Mouse (Mus musculus): ENCODE data around the gene Sstr4. TPM values are rescaled to one million over a fixed set of nuclear protein-coding genes. Genes with fewer than 3 reads are reported as not detected.

The Sstr4 gene
- not detected in 2 replicates for polyA plus RNA-seq (2015; fragmentation: Nextera tagmentation; extraction: Ambion mirVana)

GRCm38 (mm10) chr2:148395131-148396051 is at the start of gene Sstr4:
Gene Sstr4, plus strand, starts transcription at chr2:148395344.
- Histone ChIP-seq H3K27me3 (ENCODE audit: control insufficient read depth, insufficient read depth, low read depth, low read length) (peaks cover 20% of the 10 kb centered on the region), H3K4me2 (ENCODE audit: low read depth, low read length) (peak within 1 kb of the TSS; percentile 58), H3K36me3 (ENCODE audit: control insufficient read depth, insufficient read depth) (no peaks in the 10 kb centered on the region), H3K27ac (ENCODE audit: low read length) (no peak within 1 kb of the TSS), H3K9me3 (replicated peaks; ENCODE audit: control insufficient read depth, low read length) (no peaks in the 10 kb centered on the region), H3K4me1 (ENCODE audit: control insufficient read depth, low read depth, low read length) (peaks cover 2% of the 10 kb centered on the region; the same call in 1 of the 2 replicates), H3K9ac (ENCODE audit: low read depth, low read length) (no peak within 1 kb of the TSS), H3K4me3 (ENCODE audit: low read depth, low read length) (peak within 1 kb of the TSS; percentile 38)
- peak; percentile 14; the same call in 1 of the 2 replicates for ATAC-seq (ENCODE audit: low read depth)
- 5% methylated on average over 83 of the region's 83 CpGs for WGBS (ENCODE audit: insufficient replicate concordance)

DNA sequence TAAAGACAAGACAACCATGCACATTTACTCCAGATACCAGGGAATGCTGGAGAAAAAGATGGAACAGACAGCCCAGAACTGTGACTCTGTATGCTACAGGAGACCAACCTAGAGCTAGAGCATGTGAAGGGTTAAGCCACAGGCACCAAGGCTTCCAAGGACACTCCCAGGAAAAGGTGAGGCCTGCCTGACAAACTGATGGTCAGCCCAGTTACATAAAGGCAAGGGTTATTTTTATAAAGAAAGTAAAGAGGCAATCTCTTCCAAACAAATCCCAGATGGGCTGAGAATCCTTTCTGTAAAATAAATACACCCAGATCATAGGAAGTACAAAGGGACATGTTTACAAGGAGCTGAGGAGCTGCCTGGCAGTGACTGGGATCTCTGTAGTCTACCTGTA is 49.8 kb upstream of the Sstr4 start:
- no peak overlapping the region for H3K27ac ChIP-seq (ENCODE audit: low read length)
- no peaks in the 10 kb centered on the region for H3K4me1 ChIP-seq (ENCODE audit: control insufficient read depth, low read depth, low read length)
- no peaks in the 10 kb centered on the region for H3K36me3 ChIP-seq (ENCODE audit: control insufficient read depth, insufficient read depth)
- no peak overlapping the region for H3K4me3 ChIP-seq (ENCODE audit: low read depth, low read length)
- no peaks in the 10 kb centered on the region for H3K9me3 ChIP-seq (replicated peaks; ENCODE audit: control insufficient read depth, low read length)
- no peak overlapping the region for H3K9ac ChIP-seq (ENCODE audit: low read depth, low read length)
- H3K27me3 ChIP-seq (ENCODE audit: control insufficient read depth, insufficient read depth, low read depth, low read length): no peaks in the 10 kb centered on the region
- no peak for ATAC-seq (ENCODE audit: low read depth)
- H3K4me2 ChIP-seq (ENCODE audit: low read depth, low read length): no peak overlapping the region

DNA sequence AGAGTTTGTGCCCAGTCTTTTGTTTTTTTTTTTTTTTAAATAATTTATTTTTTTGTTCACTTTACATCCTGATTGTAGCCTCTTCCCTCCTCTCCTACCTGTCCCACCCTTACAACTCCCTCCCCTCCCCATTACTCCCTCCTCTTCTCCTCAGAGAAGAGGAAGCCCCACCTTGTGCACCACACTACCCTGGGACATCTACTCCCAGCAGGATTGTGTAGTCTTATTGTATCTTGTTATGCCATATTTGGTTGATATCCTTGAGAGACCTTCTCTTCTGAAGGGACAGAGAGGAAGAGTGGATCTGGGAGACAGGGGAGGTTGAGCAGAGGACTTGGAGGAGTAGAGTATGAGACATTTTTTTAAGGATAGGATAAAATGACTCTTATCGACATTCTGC is 48.2 kb upstream of the Sstr4 start:
- no peak overlapping the region for H3K4me3 ChIP-seq (ENCODE audit: low read depth, low read length)
- ATAC-seq (ENCODE audit: low read depth): no peak
- H3K4me2 ChIP-seq (ENCODE audit: low read depth, low read length): no peak overlapping the region
- H3K36me3 ChIP-seq (ENCODE audit: control insufficient read depth, insufficient read depth): no peaks in the 10 kb centered on the region
- WGBS (ENCODE audit: insufficient replicate concordance): 59% methylated on average over 1 of the region's 1 CpGs
- H3K9me3 ChIP-seq (replicated peaks; ENCODE audit: control insufficient read depth, low read length): no peaks in the 10 kb centered on the region
- no peaks in the 10 kb centered on the region for H3K27me3 ChIP-seq (ENCODE audit: control insufficient read depth, insufficient read depth, low read depth, low read length)
- H3K4me1 ChIP-seq (ENCODE audit: control insufficient read depth, low read depth, low read length): no peaks in the 10 kb centered on the region
- H3K27ac ChIP-seq (ENCODE audit: low read length): no peak overlapping the region
- H3K9ac ChIP-seq (ENCODE audit: low read depth, low read length): no peak overlapping the region

DNA sequence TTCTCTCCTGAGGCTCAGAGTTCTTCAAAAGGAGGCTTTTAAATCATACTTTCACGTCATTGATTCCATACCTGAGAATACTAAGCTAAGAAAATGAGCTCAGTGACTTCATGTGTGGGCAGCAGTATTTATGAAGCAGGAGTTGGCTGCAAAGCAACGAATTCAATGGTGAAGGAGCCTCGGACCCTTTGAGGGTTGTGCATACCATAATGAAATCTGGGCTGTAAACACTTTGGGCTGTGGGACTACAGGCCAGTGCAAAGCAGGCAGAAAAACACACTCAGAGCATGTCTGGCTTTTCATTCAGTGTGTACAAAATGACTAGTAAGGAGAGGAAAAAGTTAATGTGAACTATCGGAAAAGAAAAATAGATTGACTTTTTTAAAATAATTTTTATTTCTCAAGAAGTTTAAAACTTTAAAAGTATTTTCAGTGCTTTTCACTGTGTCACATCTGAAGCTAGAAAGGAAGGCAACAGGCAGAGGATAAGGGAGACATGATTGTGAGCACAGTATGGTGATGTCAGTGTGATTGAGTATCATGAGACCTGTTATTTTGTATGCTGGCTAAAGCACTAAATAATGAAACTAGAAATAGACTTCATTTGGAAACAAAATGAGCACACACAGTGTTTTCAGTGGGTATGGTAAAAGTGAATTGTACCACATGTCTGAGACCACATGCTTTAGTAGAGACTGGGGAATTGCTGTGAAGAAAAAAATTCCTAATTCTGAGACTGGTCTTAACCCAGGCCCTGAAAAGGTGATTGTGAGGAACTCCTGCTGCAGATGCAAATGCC is 45.4 kb upstream of the Sstr4 start:
- H3K4me1 ChIP-seq (ENCODE audit: control insufficient read depth, low read depth, low read length): no peaks in the 10 kb centered on the region
- H3K27ac ChIP-seq (ENCODE audit: low read length): no peak overlapping the region
- no peak overlapping the region for H3K9ac ChIP-seq (ENCODE audit: low read depth, low read length)
- no peak overlapping the region for H3K4me2 ChIP-seq (ENCODE audit: low read depth, low read length)
- WGBS (ENCODE audit: insufficient replicate concordance): 51% methylated on average over 4 of the region's 4 CpGs
- H3K4me3 ChIP-seq (ENCODE audit: low read depth, low read length): no peak overlapping the region
- H3K27me3 ChIP-seq (ENCODE audit: control insufficient read depth, insufficient read depth, low read depth, low read length): no peaks in the 10 kb centered on the region
- ATAC-seq (ENCODE audit: low read depth): no peak
- no peaks in the 10 kb centered on the region for H3K9me3 ChIP-seq (replicated peaks; ENCODE audit: control insufficient read depth, low read length)
- no peaks in the 10 kb centered on the region for H3K36me3 ChIP-seq (ENCODE audit: control insufficient read depth, insufficient read depth)

DNA sequence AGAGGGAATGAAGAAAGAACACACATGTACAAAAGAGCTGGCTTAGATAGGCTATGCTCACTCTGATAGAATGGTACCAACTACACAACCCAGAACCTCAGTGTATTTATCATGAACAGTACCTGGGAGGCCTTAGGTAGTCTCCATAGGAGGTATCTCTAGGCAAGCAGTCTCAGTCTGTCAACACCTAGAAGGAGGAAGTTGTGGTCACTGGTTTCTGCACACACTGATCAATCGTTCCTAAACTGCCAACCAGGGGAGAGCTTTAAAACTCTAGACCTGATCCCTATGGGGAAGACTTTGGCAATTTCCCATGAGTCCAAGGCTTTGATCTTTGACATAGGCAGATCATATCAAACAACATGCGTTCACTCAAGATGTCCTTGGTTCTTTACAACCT is 44.7 kb upstream of the Sstr4 start:
- Histone ChIP-seq H3K4me1 (ENCODE audit: control insufficient read depth, low read depth, low read length) (no peaks in the 10 kb centered on the region), H3K36me3 (ENCODE audit: control insufficient read depth, insufficient read depth) (no peaks in the 10 kb centered on the region), H3K27me3 (ENCODE audit: control insufficient read depth, insufficient read depth, low read depth, low read length) (no peaks in the 10 kb centered on the region), H3K27ac (ENCODE audit: low read length) (no peak overlapping the region), H3K9ac (ENCODE audit: low read depth, low read length) (no peak overlapping the region), H3K4me2 (ENCODE audit: low read depth, low read length) (no peak overlapping the region), H3K4me3 (ENCODE audit: low read depth, low read length) (no peak overlapping the region), H3K9me3 (replicated peaks; ENCODE audit: control insufficient read depth, low read length) (no peaks in the 10 kb centered on the region)
- ATAC-seq (ENCODE audit: low read depth): no peak
- 22% methylated on average over 2 of the region's 2 CpGs for WGBS (ENCODE audit: insufficient replicate concordance)

- H3K27ac ChIP-seq (ENCODE audit: low read length): no peak overlapping the region
- 52% methylated on average over 1 of the region's 1 CpGs for WGBS (ENCODE audit: insufficient replicate concordance)
- no peaks in the 10 kb centered on the region for H3K36me3 ChIP-seq (ENCODE audit: control insufficient read depth, insufficient read depth)
- no peak overlapping the region for H3K4me3 ChIP-seq (ENCODE audit: low read depth, low read length)
- no peaks in the 10 kb centered on the region for H3K9me3 ChIP-seq (replicated peaks; ENCODE audit: control insufficient read depth, low read length)
- H3K4me1 ChIP-seq (ENCODE audit: control insufficient read depth, low read depth, low read length): no peaks in the 10 kb centered on the region
- no peak overlapping the region for H3K4me2 ChIP-seq (ENCODE audit: low read depth, low read length)
- H3K27me3 ChIP-seq (ENCODE audit: control insufficient read depth, insufficient read depth, low read depth, low read length): no peaks in the 10 kb centered on the region
- no peak for ATAC-seq (ENCODE audit: low read depth)
- no peak overlapping the region for H3K9ac ChIP-seq (ENCODE audit: low read depth, low read length)
Observed at GRCm38 (mm10) chr2:148352655-148353054, 42.5 kb upstream of the Sstr4 start.

GRCm38 (mm10) chr2:148357145-148357544 is 38.0 kb upstream of the Sstr4 start:
- Histone ChIP-seq H3K9ac (ENCODE audit: low read depth, low read length) (no peak overlapping the region), H3K9me3 (replicated peaks; ENCODE audit: control insufficient read depth, low read length) (no peaks in the 10 kb centered on the region), H3K4me2 (ENCODE audit: low read depth, low read length) (no peak overlapping the region), H3K36me3 (ENCODE audit: control insufficient read depth, insufficient read depth) (no peaks in the 10 kb centered on the region), H3K4me3 (ENCODE audit: low read depth, low read length) (no peak overlapping the region), H3K27ac (ENCODE audit: low read length) (no peak overlapping the region), H3K4me1 (ENCODE audit: control insufficient read depth, low read depth, low read length) (no peaks in the 10 kb centered on the region), H3K27me3 (ENCODE audit: control insufficient read depth, insufficient read depth, low read depth, low read length) (no peaks in the 10 kb centered on the region)
- no peak for ATAC-seq (ENCODE audit: low read depth)
- WGBS (ENCODE audit: insufficient replicate concordance): 53% methylated on average over 1 of the region's 1 CpGs

- Histone ChIP-seq H3K27me3 (ENCODE audit: control insufficient read depth, insufficient read depth, low read depth, low read length) (no peaks in the 10 kb centered on the region), H3K9me3 (replicated peaks; ENCODE audit: control insufficient read depth, low read length) (no peaks in the 10 kb centered on the region), H3K4me2 (ENCODE audit: low read depth, low read length) (no peak overlapping the region), H3K9ac (ENCODE audit: low read depth, low read length) (no peak overlapping the region), H3K4me3 (ENCODE audit: low read depth, low read length) (no peak overlapping the region), H3K36me3 (ENCODE audit: control insufficient read depth, insufficient read depth) (no peaks in the 10 kb centered on the region), H3K4me1 (ENCODE audit: control insufficient read depth, low read depth, low read length) (no peaks in the 10 kb centered on the region), H3K27ac (ENCODE audit: low read length) (no peak overlapping the region)
- no peak for ATAC-seq (ENCODE audit: low read depth)
- 66% methylated on average over 3 of the region's 3 CpGs for WGBS (ENCODE audit: insufficient replicate concordance)
Observed at GRCm38 (mm10) chr2:148364536-148364935, 30.6 kb upstream of the Sstr4 start.

DNA sequence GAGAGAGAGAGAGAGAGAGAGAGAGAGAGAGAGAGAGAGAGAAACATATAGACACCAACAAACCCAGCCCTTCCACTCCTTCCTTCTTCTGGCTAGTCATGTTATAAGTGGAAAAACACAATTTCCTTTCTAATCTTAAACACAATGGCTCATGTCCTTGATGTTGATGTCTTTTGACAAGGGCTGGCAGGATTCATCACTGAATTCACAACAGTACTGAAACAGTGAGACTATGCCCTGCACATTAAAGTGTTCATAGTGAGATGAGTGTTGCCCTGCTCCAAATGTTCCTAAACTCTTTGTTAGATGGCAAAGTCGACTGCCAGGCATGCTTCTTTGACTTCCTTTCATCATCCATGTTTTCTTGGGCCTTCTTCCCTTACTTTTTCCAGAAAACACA is 29.9 kb upstream of the Sstr4 start:
- H3K9ac ChIP-seq (ENCODE audit: low read depth, low read length): no peak overlapping the region
- H3K36me3 ChIP-seq (ENCODE audit: control insufficient read depth, insufficient read depth): no peaks in the 10 kb centered on the region
- no peak for ATAC-seq (ENCODE audit: low read depth)
- H3K9me3 ChIP-seq (replicated peaks; ENCODE audit: control insufficient read depth, low read length): no peaks in the 10 kb centered on the region
- no peaks in the 10 kb centered on the region for H3K4me1 ChIP-seq (ENCODE audit: control insufficient read depth, low read depth, low read length)
- no peak overlapping the region for H3K4me2 ChIP-seq (ENCODE audit: low read depth, low read length)
- no peaks in the 10 kb centered on the region for H3K27me3 ChIP-seq (ENCODE audit: control insufficient read depth, insufficient read depth, low read depth, low read length)
- 33% methylated on average over 1 of the region's 1 CpGs for WGBS (ENCODE audit: insufficient replicate concordance)
- no peak overlapping the region for H3K27ac ChIP-seq (ENCODE audit: low read length)
- H3K4me3 ChIP-seq (ENCODE audit: low read depth, low read length): no peak overlapping the region
